Mouse (Mus musculus) liver, embryonic 14.5 days (tissue): Measurements from ENCODE around the gene Notch2.

Source experiments
- CTCF ChIP-seq: IDR thresholded peaks from 2 replicates; pipeline ENCODE4 v1.5.1; 2016; ENCODE audit warnings: antibody characterized with exemption, low read depth, control low read depth
- EP300 ChIP-seq: IDR thresholded peaks from 2 replicates; pipeline ENCODE4 v1.6.1; 2016; ENCODE audit warnings: antibody characterized with exemption, low read depth

GRCm38 (mm10) chr3:98013401-98014281, at the start of gene Notch2:
- TF ChIP-seq CTCF = no peak
- no peak for TF ChIP-seq EP300
